ENCODE assay signal across 16 mouse cellular contexts in the genomic region with DNA sequence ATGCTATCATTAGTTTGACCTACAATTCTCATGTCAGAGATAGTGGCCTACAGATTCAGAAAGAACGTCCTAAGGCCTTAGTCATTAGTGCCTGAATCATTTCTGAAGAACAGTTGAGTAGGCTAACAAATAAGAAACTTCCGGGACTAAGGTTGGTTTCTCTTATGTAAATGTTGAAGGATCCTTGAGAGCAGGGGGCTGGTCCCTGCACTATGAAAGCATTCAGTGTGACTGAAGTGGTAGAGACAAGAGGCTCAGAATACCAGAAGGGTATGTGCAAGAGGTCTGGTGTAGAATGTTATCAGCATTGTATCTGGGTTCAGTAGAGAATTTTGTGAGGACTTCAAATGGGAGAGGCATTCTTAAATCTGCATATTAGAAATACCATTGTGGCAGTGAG.
"Had no signal": no experiment of that assay in that cellular context is flagged by ENCODE, and none has a peak within 500 bp of the region (broad histone marks: within the 10 kb centered on the region; RNA-seq: fewer than 3 reads in every experiment).

No protein-coding gene starts in this region.

- H3K9me3 ChIP-seq: limb, embryonic 10.5 days; liver, embryonic 15.5 days; midbrain, embryonic 12.5 days had no signal

- H3K4me1 ChIP-seq: limb, embryonic 10.5 days; liver, embryonic 15.5 days; midbrain, embryonic 12.5 days had no signal

- H3K4me3 ChIP-seq: layer of hippocampus, adult 2 months; left cerebral cortex, adult 2 months; limb, embryonic 10.5 days; liver, embryonic 15.5 days; midbrain, embryonic 12.5 days had no signal

- H3K36me3 ChIP-seq: limb, embryonic 10.5 days; liver, embryonic 15.5 days; midbrain, embryonic 12.5 days had no signal

- ATAC-seq: inflammation-experienced regulatory T-cells, adult 6 months; intestine, postnatal 0 days; midbrain, embryonic 16.5 days had no signal

- H3K9ac ChIP-seq: liver, embryonic 15.5 days; midbrain, embryonic 12.5 days had no signal

- H3K27ac ChIP-seq: layer of hippocampus, adult 2 months; left cerebral cortex, adult 2 months; limb, embryonic 10.5 days; liver, embryonic 15.5 days; midbrain, embryonic 12.5 days had no signal

- DNase-seq: kidney, adult 9 months; kidney, postnatal 10 days; kidney, postnatal 4 days; right cerebral cortex, postnatal 4 days; spleen, adult 18-20 months; thymus, adult 18-20 months; thymus, postnatal 14 days had no signal

- H3K27me3 ChIP-seq: liver, embryonic 15.5 days had no signal

- H3K4me2 ChIP-seq: liver, embryonic 11.5 days; liver, embryonic 15.5 days; midbrain, embryonic 12.5 days had no signal
